Mouse (Mus musculus) kidney, embryonic 14.5 days (tissue): Measurements from ENCODE around the gene Psmg4. TPM values are rescaled to one million over a fixed set of nuclear protein-coding genes. Genes with fewer than 3 reads are reported as not detected.

Experiments
- ATAC-seq: fragments of 200-750 bp; cut with Nextera tagmentation; 2 replicates; pipeline ENCODE4 v1.8.0; 2017; ENCODE audit warnings: moderate number of reproducible peaks, mild to moderate bottlenecking, moderate TSS enrichment, moderate library complexity; ENCODE audit not compliant: low FRiP score, low TSS enrichment
- H3K27ac ChIP-seq: fragments of 300-500 bp; sonication (generic); 2 replicates; pipeline ENCODE4 v1.5.1; 2014; ENCODE audit warnings: low read depth, mild to moderate bottlenecking, low read length, moderate library complexity, mixed read lengths
- H3K27me3 ChIP-seq: fragments of 300-500 bp; sonication (generic); 2 replicates; pipeline ENCODE4 v1.6.1; 2014; ENCODE audit warnings: mild to moderate bottlenecking, low read length; ENCODE audit not compliant: control insufficient read depth, insufficient read depth
- H3K36me3 ChIP-seq: fragments of 300-500 bp; sonication (generic); 2 replicates; pipeline ENCODE4 v1.6.1; 2014; ENCODE audit warnings: low read length, mixed read lengths; ENCODE audit not compliant: control insufficient read depth, insufficient read depth
- H3K4me1 ChIP-seq: fragments of 300-500 bp; sonication (generic); 2 replicates; pipeline ENCODE4 v1.6.1; 2014; ENCODE audit warnings: low read length, mixed read lengths; ENCODE audit not compliant: control insufficient read depth, insufficient read depth
- H3K4me2 ChIP-seq: fragments of 300-500 bp; sonication (generic); replicated peaks from 2 replicates; pipeline ENCODE4 v1.6.1; 2014; ENCODE audit warnings: low read depth, mild to moderate bottlenecking, low read length
- H3K4me3 ChIP-seq: fragments of 300-500 bp; sonication (generic); 2 replicates; pipeline ENCODE4 v1.5.1; 2014; ENCODE audit warnings: mild to moderate bottlenecking, low read length
- H3K9ac ChIP-seq: fragments of 300-500 bp; sonication (generic); 2 replicates; pipeline ENCODE4 v1.6.1; 2014; ENCODE audit warnings: low read depth, mild to moderate bottlenecking, low read length, moderate library complexity
- H3K9me3 ChIP-seq: fragments of 300-500 bp; sonication (generic); 2 replicates; pipeline ENCODE4 v1.6.1; 2016; ENCODE audit warnings: low read length; ENCODE audit not compliant: control insufficient read depth
- WGBS: fragments of 180-500 bp; shearing (Covaris S2); extraction: QIAGEN DNeasy Blood & Tissue Kit; methylation state at CpG from one replicate; pipeline ENCODE4 v1.1.7; 2014; 5-methylcytosine and 5-hydroxymethylcytosine counted together
- polyA plus RNA-seq: library from polyadenylated mRNA; unstranded; fragments of >200 nt; fragmentation: Nextera tagmentation; extraction: Ambion mirVana; gene quantifications from 2 replicates; pipeline ENCODE4 v1.2.1, GENCODE M21; 2014

Psmg4 gene
- polyA plus RNA-seq, 1 experiment from 2014 or later = 84.6 TPM

DNA sequence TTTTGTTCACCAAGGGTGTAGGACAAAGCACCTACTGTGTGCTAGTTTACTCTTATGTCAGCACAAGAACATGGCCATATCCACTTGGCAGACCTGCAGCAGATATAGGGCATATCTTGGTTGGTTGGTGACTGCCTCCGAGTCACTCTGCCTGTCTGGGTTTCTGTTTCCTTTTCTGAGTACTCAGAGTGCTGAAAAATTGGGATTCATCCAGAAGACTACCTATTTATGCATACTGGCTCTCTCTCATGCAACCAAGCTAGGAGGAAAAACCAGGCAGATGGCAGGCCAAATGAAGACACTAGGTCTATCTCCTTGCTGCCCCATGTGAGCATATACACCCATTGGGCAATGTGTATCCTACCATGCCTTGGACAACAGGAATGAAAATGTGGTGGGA is 32.9 kb downstream of the Psmg4 start:
- 96% methylated on average over 1 of the region's 1 CpGs for WGBS
- Histone ChIP-seq H3K9ac (no peak overlapping the region), H3K36me3 (no peaks in the 10 kb centered on the region), H3K27me3 (no peaks in the 10 kb centered on the region), H3K4me1 (no peaks in the 10 kb centered on the region), H3K4me2 (no peak overlapping the region), H3K9me3 (no peaks in the 10 kb centered on the region), H3K27ac (no peak overlapping the region), H3K4me3 (no peak overlapping the region)
- no peak for ATAC-seq

DNA sequence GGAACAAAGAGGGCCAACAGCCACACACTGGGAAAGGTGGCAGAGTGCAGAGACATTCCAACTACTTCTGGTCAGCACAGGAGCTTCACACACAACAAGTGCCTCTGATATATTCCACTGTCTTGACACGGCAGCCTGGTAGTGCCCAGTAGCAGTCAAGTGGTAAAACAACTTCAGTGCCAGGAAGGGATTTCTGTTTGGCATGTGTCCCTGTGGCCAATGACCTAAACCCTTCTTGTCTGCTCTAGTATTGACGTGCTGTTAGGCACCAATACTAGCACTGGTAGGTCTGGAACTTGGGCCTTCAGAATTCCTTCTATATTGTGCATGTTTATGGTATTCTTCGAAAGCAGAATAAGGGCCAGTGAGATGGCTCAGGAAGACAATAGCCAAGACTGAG is 42.5 kb downstream of the Psmg4 start:
- Histone ChIP-seq H3K27ac (no peak overlapping the region), H3K4me3 (no peak overlapping the region), H3K9me3 (no peaks in the 10 kb centered on the region), H3K27me3 (no peaks in the 10 kb centered on the region), H3K9ac (no peak overlapping the region), H3K4me1 (no peaks in the 10 kb centered on the region), H3K4me2 (no peak overlapping the region), H3K36me3 (no peaks in the 10 kb centered on the region)
- WGBS = 86% methylated on average over 3 of the region's 3 CpGs
- ATAC-seq = no peak

DNA sequence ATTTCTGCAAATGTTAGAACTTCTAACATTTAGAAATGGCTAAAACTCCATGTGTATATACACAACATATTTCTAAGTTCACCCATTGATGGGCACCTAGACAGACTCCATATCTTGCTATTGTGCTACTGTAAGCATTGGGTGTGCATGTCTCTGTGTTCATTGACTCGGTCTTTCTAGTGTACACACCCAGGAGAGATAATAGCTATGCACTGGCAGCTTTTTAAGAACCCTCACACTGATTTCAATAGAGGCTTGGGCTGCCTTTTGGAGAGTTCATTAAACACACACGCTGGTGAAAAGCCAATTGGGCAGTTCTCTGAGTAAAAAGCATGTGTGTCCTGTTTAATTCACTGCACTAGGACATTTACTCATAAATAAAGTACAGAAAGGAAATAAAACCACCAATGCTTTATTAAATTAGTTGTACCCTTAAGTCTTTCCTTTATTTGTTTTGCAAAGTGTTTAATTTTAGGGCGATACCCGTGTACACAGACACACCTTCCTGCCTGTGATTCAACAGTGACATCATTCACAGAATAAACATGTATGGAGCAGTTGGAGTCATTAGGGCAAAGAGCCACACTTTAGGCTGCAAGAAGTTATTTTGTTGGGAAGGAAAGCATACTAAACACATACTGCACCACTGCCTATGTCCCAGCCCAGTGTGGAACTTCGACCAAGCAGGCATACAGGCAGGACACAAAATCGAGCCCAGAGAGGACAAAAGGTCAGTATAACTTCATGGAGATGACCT is 45.1 kb downstream of the Psmg4 start:
- no peak for ATAC-seq
- no peak overlapping the region for H3K4me2 ChIP-seq
- H3K27me3 ChIP-seq = no peaks in the 10 kb centered on the region
- no peaks in the 10 kb centered on the region for H3K4me1 ChIP-seq
- H3K9me3 ChIP-seq = no peaks in the 10 kb centered on the region
- no peaks in the 10 kb centered on the region for H3K36me3 ChIP-seq
- no peak overlapping the region for H3K4me3 ChIP-seq
- H3K9ac ChIP-seq = no peak overlapping the region
- 73% methylated on average over 6 of the region's 6 CpGs for WGBS
- no peak overlapping the region for H3K27ac ChIP-seq

DNA sequence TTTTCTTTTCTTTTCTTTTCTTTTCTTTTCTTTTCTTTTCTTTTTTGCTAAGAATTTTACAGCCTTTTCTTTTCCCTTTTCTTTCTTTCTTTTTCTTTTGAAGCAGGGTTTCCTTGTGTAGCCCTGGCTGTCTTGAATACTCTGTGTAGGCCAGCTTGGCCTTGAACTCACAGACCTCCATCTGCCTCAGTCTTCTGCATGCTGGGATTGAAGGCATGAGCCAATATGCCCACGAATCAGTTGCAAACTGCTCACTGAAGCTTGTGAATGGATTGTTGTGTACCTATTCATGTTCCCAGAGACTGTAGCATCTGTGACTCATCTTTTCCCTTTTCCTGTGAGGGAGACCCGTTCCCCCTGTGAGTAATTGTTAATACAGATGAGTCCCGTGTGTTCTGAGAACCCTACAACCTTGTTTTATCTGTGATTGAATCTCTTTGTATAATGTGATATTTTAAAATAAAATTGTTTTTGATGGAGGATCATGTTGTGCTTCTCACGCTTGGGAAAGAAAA is 48.6 kb downstream of the Psmg4 start:
- WGBS = 64% methylated on average over 4 of the region's 4 CpGs
- no peak for ATAC-seq
- Histone ChIP-seq H3K4me3 (no peak overlapping the region), H3K9ac (no peak overlapping the region), H3K36me3 (no peaks in the 10 kb centered on the region), H3K27me3 (no peaks in the 10 kb centered on the region), H3K27ac (no peak overlapping the region), H3K4me2 (no peak overlapping the region), H3K9me3 (no peaks in the 10 kb centered on the region), H3K4me1 (no peaks in the 10 kb centered on the region)

DNA sequence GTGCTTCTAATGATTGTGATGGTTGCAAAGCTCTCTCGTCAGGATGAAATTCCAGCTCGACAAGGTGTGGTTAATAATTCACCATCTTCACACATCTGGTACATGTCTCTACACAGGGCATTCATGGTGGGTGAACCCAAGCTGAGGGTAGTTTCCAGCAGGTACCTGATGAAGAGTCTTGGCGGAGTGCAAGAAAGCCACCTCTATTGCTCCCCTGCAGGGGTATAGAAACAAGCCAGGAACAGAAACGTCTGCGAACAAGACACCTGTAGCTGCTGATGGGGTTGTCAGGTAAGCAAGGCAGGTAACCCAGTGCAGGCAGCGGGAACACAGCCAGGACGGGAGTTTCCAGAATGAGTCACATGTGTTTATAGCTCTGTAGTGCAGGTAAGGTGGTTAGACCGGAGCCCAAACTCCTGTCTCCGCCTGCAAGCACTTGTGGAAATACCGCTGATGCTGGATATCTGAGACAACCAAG is 50.0 kb downstream of the Psmg4 start:
- no peak overlapping the region for H3K4me2 ChIP-seq

DNA sequence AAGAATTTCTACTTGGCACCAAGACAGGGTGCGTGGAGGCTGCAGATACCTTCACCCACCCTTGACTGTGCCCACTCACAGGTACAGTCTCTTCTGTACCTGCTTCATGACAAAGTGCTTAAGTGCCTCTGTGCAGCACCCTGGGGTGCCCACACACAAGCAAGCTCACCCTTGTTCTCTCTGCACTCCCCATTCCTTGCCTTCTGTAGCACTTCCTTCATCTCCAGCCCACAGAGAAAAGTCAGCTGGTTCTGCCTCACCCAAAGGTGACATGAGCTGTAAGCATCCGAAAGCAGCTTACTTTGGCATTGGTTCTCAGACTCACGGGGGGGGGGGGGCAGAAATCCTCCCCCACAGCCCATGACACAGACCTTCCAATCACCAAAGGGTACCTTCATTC is 52.1 kb downstream of the Psmg4 start:
- Histone ChIP-seq H3K4me2 (no peak overlapping the region), H3K36me3 (no peaks in the 10 kb centered on the region), H3K4me1 (no peaks in the 10 kb centered on the region), H3K27ac (no peak overlapping the region), H3K9me3 (no peaks in the 10 kb centered on the region), H3K9ac (no peak overlapping the region), H3K27me3 (no peaks in the 10 kb centered on the region), H3K4me3 (no peak overlapping the region)
- 78% methylated on average over 3 of the region's 3 CpGs for WGBS
- no peak for ATAC-seq

More for the DNA sequence above, 50.0 kb downstream of the Psmg4 start:
- H3K27me3 ChIP-seq = no peaks in the 10 kb centered on the region
- WGBS = 57% methylated on average over 10 of the region's 10 CpGs
- no peaks in the 10 kb centered on the region for H3K9me3 ChIP-seq
- H3K4me3 ChIP-seq = no peak overlapping the region
- no peak overlapping the region for H3K27ac ChIP-seq
- H3K4me1 ChIP-seq = no peaks in the 10 kb centered on the region
- peak; percentile 60; the same call in 1 of the 2 replicates for ATAC-seq
- H3K9ac ChIP-seq = no peak overlapping the region
- H3K36me3 ChIP-seq = no peaks in the 10 kb centered on the region

DNA sequence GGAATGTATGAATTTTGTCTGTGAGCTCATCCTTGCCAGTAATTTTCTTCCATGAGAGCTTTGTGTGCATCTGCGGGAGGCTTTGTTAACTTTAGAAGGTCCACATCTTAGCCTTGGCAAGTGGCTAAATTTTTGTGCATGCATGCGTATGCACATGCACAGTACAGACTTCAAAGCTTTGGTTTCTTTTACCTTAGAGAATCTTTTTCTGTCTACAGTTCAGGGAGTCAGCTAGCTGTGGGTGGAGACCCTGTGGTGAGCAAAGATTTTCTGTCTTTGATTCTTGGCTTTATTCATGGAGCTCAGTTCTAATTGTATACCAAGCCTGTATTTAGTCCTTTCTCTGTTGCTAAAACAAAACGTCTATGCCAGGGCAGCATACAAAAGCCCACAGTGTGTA is 56.0 kb downstream of the Psmg4 start:
- Histone ChIP-seq H3K4me1 (0 out of 2 replicates have a peak, but pooled peaks cover 4% of the 10 kb centered on the region), H3K9ac (no peak overlapping the region), H3K4me2 (no peak overlapping the region), H3K27me3 (no peaks in the 10 kb centered on the region), H3K36me3 (no peaks in the 10 kb centered on the region), H3K4me3 (no peak overlapping the region), H3K9me3 (no peaks in the 10 kb centered on the region), H3K27ac (no peak overlapping the region)
- 85% methylated on average over 3 of the region's 3 CpGs for WGBS
- no peak for ATAC-seq

DNA sequence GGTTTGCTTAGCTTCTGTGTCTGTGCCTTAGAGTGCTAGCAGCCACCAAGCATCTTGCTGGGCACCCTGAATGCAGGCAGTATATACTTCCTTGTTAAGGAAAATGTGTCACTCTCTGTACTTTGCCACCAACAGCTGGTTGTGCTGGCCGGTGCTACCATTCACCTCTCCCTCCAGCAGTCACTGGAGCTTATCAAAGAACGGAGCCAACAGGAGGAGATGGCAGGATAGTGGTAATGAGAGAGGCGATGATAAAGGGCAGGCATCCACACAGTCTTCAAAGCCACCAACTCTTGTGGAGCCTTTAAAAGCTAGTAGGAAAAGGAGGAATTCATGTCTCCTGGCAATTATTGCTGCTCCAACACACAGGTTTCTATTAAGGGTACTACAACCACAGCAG is 57.0 kb downstream of the Psmg4 start:
- 41% methylated on average over 3 of the region's 3 CpGs for WGBS
- no peak for ATAC-seq

DNA sequence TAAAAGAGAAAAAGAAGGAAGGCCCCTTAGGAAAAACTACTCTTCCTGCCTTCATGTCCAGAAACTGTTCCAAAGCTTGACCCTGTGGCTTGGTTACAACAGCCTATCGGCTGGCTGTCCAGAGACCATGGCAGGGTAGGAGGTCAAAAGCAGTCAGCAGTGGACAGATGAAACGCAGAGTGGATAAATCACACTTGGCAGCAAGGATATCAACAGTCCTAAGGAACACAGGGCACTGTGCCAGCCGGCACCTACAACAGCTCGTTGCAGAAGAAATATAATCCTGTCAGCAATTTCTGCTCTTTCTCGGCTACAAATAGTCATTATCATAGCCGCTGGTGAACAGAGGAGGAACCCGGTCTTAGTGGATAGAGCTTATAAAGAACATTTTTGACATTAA is 60.2 kb downstream of the Psmg4 start:
- 15% methylated on average over 7 of the region's 7 CpGs for WGBS
- H3K9ac ChIP-seq = no peak overlapping the region
- no peak overlapping the region for H3K4me3 ChIP-seq
- peaks cover 10% of the 10 kb centered on the region; the same call in 1 of the 2 replicates for H3K4me1 ChIP-seq
- no peaks in the 10 kb centered on the region for H3K9me3 ChIP-seq
- no peaks in the 10 kb centered on the region for H3K36me3 ChIP-seq
- peak overlapping the region; percentile 0; the same call in 1 of the 2 replicates for H3K27ac ChIP-seq
- peak; percentile 72; the same call in 1 of the 2 replicates for ATAC-seq
- H3K4me2 ChIP-seq = no peak overlapping the region
- no peaks in the 10 kb centered on the region for H3K27me3 ChIP-seq

More for the DNA sequence above, 57.0 kb downstream of the Psmg4 start:
- Histone ChIP-seq H3K9ac (no peak overlapping the region), H3K4me2 (no peak overlapping the region), H3K4me1 (0 out of 2 replicates have a peak, but pooled peaks cover 4% of the 10 kb centered on the region), H3K36me3 (no peaks in the 10 kb centered on the region), H3K27me3 (no peaks in the 10 kb centered on the region), H3K9me3 (no peaks in the 10 kb centered on the region), H3K4me3 (no peak overlapping the region), H3K27ac (no peak overlapping the region)
